Mouse (Mus musculus) right cerebral cortex, adult 18-20 months (tissue): ENCODE measurements around the gene Sema3d.

Experiments used
- DNase-seq: peaks from one replicate; pipeline ENCODE4 v3.0.0; 2022; ENCODE audit warnings: mixed read lengths

Sema3d gene

DNA sequence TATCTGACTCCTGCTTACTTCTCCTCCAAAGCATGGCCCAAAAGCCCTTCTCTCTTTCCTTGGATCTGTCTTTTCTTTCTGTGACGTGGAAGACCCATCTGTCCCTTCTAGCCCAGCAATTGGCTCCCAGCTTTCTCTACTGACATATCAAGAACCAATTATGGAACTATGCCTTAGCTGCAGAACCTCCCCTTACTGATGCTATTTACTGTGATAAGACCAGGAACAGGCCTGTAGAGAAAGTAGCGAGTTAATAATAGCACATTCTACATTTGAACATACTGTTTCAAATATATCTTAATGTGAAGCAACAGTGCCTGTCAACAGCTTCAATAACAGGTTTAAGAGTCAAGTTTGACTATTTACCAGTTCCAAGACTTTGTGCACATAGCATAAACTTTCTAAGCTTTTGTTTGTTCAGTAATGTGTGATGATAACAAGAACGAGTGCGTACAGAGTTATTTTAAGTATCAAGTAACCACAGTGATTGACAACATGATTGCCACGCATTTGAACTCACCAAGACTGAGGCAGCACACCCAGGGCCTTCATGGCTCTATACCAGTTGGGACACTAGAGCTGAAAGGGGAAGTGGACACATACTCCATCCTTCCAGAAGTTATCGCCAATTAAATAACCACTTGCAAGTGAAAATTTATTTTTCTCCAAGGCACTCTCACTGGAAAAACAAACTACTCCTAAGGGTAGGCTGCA, 116.8 kb downstream of the Sema3d start:
- DNase-seq: no peak

GRCm38 (mm10) chr5:12512471-12512870, 129.3 kb downstream of the Sema3d start:
- DNase-seq: no peak

DNA sequence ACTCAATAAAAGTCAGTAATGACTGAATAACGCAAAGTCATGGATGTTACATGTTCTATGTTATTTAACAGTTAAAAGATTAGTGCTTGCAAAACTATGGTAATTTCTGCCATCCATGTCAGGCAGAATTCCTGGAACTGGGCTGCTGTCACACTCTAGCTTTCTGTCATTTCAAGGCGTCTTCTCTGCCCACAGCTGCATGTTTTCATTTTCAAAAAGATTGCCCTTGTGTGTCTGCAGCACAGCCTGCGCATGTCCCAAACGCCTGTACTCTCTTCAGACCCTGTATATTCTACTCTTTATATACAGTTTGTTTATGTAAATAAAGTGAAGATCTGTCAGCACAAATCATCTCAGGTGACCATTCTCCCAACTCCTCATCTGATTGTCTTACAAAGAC, 132.1 kb downstream of the Sema3d start:
- no peak for DNase-seq

GRCm38 (mm10) chr5:12525235-12525767, 142.1 kb downstream of the Sema3d start:
- no peak for DNase-seq

DNA sequence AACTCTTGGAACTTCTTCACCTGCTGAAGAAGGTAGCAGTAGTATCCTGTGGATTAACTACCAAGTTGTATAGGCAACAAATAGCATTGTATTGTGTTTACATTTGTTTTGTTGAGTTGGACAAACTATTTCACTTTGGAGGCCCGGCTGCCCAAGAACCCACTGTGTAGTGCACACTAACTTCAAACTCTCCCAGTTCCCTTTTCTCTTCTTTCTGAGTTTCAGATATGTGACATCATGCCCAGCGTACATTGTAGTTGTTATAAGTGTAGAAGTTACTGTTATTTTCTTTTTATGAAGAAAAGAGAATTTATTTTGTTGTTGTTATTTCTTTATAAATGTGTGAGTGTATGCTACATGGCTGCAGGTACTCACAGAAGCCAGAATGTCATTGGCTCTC, 145.4 kb downstream of the Sema3d start:
- DNase-seq: no peak

- DNase-seq: no peak
Observed at GRCm38 (mm10) chr5:12529771-12530170, 146.6 kb downstream of the Sema3d start.

DNA sequence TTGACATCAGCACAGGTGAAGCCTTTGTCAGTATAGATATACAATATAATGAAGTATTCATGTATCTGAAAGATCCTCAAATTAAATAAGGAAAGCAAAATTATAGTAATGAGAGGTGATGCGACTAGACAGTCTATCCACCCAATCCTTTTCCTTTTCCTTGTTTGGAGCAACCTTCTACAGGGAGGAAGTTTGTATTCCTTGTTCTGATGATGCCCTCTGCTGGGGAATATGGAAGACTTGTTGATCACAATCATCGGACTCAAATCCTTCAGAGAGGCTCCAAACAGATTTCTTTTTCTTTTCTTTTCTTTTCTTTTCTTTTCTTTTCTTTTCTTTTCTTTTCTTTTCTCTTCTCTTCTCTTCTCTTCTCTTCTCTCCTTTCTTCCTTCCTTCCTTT, 158.1 kb downstream of the Sema3d start:
- DNase-seq: peak; percentile 28

GRCm38 (mm10) chr5:12549046-12549669, 166.0 kb downstream of the Sema3d start:
- no peak for DNase-seq

GRCm38 (mm10) chr5:12555401-12555800, 172.2 kb downstream of the Sema3d start:
- DNase-seq: no peak

DNA sequence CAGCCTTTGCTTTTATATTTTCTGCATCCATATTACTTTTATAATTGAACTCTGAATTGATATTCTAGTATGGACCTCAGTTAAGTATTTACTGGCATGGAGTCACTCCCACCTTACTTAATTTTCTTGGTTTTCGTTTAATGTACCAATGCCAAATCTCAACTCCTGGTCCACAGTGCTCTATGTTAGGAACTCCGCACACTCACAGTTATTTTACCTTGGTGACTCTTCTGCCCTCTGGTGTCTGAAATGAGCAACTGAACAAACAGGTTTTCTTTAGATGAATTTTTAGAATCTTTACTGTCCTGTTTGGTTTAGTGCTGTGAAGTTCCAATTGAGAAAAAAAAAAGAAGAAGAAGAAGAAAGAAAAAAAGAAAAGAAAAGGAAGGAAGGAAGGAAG, 174.7 kb downstream of the Sema3d start:
- no peak for DNase-seq

GRCm38 (mm10) chr5:12561740-12562139, 178.6 kb downstream of the Sema3d start:
- DNase-seq: no peak

DNA sequence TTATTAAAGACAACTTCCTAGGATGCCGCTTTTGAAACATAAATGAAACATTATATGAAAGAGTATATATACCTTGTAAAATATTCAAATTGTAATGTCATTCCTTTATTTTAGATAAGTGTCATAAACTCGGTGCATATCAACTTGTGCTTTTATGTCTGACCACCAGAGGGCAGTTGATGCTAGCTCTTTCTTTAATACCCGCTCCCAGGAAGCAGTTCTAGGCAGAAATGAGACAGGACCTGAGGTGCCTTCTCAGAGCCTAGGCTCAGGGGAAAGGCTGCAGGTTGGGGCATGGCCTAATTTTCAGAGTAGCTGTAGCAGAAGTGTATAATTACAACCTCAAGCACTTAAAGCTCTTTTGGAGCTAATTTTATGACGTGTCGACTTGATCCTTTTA, 179.0 kb downstream of the Sema3d start:
- DNase-seq: peak; percentile 54

- no peak for DNase-seq
Observed at GRCm38 (mm10) chr5:12563132-12563531, 179.9 kb downstream of the Sema3d start.

DNA sequence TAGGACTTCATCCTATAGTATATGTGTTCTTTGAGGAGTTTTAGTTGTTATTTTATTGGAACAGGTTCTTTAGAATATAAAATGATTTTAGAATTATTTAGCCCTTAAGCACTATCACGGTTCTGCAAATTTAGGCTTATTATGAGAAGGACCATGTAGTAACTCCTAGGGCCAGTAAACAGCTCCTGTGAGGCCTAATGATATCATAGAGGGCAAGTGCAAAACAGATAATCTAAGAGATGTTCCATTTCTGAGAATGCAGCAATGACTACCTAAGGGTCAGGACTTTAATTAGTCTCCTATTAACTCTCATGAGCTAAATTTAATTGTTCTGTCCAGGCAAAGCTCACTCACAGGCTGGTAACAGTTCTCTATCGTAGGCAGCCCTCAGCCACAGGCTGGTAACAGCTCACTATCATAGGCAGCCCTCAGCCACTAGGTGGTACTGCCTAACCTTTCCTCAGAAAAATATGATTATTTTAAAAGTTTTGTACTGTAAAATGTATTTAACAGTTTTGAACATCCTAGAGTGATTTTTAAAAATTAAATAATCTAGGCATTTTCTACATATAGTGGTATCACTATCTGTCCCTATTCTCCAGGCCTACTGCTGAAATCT, 181.5 kb downstream of the Sema3d start:
- DNase-seq: no peak

GRCm38 (mm10) chr5:12566568-12566967, 183.4 kb downstream of the Sema3d start:
- DNase-seq: no peak

DNA sequence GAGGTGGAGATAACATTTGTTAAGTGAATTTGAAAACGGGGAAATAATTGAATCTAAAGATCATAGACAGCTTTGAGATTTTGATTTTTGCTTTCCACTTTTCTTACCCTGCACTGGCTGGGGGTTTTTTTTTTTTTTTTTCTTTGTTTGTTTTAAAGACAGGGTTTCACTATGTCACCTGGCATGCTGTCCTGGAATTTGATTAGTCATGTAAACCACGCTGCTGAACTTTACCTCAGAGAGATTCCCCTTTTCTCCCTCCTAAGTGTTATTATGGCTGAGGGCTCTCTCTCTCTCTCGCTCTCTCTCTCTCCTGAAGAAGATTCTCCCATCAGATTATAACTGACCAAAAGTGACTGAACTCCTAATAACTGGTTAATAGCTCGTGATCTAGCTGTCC, 191.4 kb downstream of the Sema3d start:
- no peak for DNase-seq

GRCm38 (mm10) chr5:12575262-12575661, 192.1 kb downstream of the Sema3d start:
- no peak for DNase-seq

- DNase-seq: no peak
Observed at GRCm38 (mm10) chr5:12579752-12580151, 196.6 kb downstream of the Sema3d start.

DNA sequence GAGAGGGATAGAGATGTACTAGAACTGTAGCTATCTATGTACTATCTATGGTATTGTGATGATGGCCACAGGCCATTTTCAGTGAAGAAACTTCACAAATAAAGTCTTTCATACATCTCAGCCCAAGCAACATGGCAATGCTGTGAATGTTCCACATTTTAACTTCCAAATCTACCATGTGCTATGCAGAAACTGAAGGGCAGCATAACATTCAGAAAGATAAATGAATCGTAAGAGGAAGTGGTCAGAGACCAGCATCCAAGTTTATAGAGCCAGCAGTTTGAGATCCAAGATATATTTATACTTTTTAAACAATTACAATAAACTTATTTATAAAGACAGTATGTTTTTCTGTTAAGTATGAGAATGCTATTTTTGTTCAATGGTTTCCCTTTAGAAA, 199.4 kb downstream of the Sema3d start:
- no peak for DNase-seq

DNA sequence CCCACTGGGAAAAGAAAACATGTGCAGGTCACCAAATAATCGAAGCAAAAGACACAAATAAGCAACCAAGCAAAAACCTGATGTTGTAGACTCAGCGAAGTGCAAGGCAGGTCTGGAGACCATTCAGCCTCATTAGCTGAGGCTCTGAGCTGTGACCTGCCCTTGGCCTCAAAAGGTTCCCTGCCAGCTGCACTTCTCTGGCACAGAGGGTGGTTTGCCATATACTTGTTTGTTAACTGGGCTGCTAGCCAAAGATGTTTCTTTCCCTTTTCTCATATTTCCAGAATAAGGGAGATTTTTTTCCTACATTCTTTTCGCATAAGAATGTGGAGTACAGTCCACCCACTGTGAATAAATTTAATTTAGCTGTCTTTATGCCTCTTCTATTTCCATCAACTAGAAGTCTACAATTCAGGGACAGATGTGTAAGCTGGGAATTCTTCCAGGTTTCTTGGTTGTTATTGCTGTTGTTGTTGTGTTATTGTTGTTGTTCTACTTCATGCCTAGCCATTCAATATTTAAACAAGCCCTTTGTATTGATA, 200.2 kb downstream of the Sema3d start:
- peak; percentile 4 for DNase-seq

- DNase-seq: no peak
Observed at GRCm38 (mm10) chr5:12584886-12585285, 201.7 kb downstream of the Sema3d start.

DNA sequence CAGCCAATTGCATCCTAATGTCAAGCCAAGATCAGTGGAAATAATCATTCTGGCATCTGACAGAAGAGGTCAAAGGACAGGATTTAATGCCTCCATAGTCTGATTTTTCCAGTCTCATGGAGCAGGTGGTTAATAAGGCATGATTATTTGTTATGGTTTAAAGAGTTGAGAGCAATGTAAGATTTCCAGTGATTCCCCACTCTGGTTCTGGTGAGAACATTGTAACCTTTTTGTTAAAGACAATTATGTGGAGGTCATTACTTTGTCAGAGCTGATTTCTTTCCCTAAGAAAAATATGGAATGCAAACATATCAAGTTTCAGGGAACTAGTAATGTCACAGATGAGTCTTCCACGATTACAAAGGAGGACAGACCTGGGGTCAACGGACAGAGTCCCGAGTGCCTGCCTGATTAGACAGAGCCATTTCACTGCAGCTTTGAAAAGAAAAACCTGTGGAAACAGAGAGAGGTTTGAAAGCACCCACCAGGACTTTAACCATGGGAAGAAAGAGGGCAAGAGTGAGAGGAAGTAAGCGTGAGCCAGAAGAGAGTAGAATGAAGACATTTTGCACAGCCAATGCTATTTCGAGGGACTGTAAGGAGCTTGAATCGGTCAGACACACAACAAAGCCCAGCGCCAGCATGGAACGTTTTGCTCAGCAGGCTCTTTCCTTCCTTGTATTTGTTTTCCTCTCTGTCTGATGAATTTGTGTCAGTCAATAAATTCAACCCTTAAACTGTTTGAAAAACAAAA, 251.2 kb downstream of the Sema3d start:
- DNase-seq: no peak
